Mouse (Mus musculus) retina, embryonic 14.5 days (tissue): ENCODE measurements at regions not wholly inside any gene's neighbourhood (a gene's known extent, or its start where the extent isn't known, plus 50 kb on each side); places are given as distances from the start of the nearest gene placed in this dataset.
A peak's percentile ranks its signal among the peaks of the same experiment; 100 is the strongest.
"Not testable (repeated sequence)": the region's sequence is repeated elsewhere in the genome, so short reads cannot be mapped to it uniquely, and the experiment has no call there.

Experiments
- DNase-seq: peaks from one replicate; pipeline ENCODE4 v3.0.0-alpha.2; 2015; ENCODE audit warnings: low spot score

GRCm38 (mm10) chr17:16951092-16952016 is 112.6 kb upstream of the Zfp960 start:
- DNase-seq: peak; percentile 94

GRCm38 (mm10) chr17:16952146-16952545 is 111.8 kb upstream of the Zfp960 start:
- not testable (repeated sequence) for DNase-seq

- not testable (repeated sequence) for DNase-seq
Measured at GRCm38 (mm10) chr17:16997241-16997640, 66.7 kb upstream of the Zfp960 start.

- DNase-seq: peak; percentile 95
Measured at GRCm38 (mm10) chr17:17004632-17005265, 59.2 kb upstream of the Zfp960 start.

GRCm38 (mm10) chr17:17005267-17005666 is 58.6 kb upstream of the Zfp960 start:
- DNase-seq: peak; percentile 51
